Mouse (Mus musculus) spleen, postnatal 36 days (tissue): ENCODE measurements around the gene Fbxo33.
A peak's percentile ranks its signal among the peaks of the same experiment; 100 is the strongest.

Source experiments
- DNase-seq, 2 experiments: peaks; one replicate each; pipeline ENCODE4 v3.0.0; 2022; ENCODE audit warnings: low spot score in 2 of 2, mixed read lengths in 1 of 2

Fbxo33 gene

GRCm38 (mm10) chr12:59198750-59199149 is 20.8 kb downstream of the Fbxo33 start:
- no peak for DNase-seq

DNA sequence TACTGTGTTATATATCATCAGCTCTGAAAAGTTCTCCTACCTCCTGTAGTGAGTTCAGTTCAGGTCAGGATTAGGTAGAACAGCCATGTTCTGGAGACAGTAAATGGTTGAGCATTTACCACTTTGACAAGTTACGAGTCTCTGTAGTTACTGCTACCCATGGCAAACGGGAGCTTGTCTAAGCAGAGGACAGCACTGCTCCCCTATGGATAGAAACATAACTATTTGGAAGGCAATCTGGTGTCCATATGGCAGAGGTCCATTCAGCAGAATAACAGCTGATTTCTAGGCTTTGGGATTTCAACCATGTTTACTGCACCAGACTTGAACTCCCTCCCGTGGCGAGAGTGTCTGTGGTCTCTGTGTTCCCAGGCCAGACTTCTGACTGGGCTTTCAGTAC is 23.6 kb downstream of the Fbxo33 start:
- DNase-seq: no peak

- no peak for DNase-seq
These were observed 24.5 kb downstream of the Fbxo33 start for GRCm38 (mm10) chr12:59195065-59195464.

- no peak for DNase-seq
These were observed 25.1 kb downstream of the Fbxo33 start for GRCm38 (mm10) chr12:59194341-59195003.

DNA sequence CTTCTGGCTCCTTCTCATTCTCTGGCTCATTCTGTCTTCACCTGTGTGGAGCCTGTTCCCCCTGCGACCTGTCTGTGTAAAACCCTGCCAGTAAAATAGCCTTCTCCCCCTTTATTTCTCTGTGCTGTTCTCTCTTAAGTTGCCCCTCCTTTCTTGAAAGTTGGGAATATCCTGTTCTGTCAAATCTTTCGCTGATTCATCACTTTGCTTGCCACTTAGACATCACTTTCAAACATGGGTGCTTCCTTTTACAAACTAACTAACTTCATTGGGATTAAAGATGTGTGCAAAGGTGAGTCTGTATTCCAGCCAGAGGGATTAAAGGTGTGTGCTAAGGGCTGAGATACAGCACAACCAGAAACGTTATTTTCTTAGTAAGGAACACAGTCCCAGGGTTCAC is 25.9 kb downstream of the Fbxo33 start:
- no peak for DNase-seq

DNA sequence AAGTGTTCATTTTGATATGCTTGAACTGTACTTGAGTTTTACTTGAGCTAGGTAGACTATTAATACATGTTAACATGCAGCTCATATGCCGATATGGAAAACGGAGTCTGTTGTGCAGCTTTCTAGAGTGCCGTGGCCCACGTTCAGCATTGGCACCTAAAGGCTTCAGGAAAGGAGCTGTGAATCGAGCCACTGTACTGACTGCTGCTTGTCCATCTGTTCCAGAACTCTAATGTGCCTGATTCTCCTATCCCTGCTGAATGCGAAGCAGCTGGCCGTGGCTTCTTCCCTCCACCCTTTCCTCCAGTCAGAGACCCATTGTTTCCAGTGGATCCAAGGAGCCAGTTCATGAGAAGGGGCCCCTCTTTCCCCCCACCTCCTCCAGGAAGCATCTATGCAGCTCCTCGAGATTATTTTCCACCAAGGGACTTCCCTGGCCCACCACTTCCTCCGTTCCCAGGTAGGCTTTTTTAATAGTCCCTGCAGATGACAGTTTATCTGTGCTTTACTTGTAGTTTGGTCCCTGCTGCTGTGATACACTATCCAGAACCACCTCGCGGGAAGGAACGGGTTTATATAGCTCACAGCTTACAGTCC is 31.3 kb downstream of the Fbxo33 start:
- DNase-seq: no peak

DNA sequence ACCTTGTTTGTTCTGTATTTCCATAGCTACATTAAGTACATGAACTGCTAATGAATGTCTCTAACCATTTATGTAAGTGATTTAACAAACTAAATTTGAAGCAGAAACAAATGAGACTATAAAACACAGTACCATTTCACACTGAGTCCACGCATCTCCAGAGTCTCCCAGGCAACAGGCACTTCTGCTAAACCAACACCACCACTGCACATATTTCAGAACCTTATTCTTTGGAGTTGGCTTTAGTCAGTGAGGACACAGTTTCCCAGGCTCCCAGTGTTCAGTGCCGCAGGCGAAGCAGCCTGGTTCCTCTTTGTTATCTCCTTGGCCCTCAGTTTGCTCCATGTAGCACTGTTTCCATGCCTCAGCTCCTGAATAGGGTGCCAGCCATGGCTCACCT is 41.7 kb downstream of the Fbxo33 start:
- no peak for DNase-seq

- DNase-seq: no peak
These were observed 49.6 kb downstream of the Fbxo33 start for GRCm38 (mm10) chr12:59169935-59170334.

GRCm38 (mm10) chr12:59166557-59166956 is 53.0 kb downstream of the Fbxo33 start:
- no peak for DNase-seq

DNA sequence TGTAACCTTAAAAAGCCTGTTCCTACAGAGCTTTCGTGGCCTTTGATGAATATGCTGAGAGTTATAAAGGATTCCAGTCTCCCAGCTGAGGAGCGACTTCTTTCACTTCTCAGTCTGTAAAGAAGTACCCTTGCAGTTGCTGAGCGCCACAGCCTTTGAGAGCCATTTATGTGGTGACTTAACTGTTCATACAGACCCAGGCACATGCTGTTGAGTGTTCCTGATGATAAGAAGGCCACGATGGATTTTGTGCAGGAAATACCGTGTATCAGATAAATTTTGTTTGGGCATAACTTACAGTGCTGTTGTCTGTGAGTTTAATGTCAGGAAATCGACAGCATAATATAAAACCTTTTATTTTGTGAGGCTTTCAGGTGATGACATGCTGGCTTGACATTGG is 55.0 kb downstream of the Fbxo33 start:
- peak; percentile 3 to 8 for DNase-seq

- DNase-seq: peak in 1 of 2 experiments; percentile 4
These were observed 56.7 kb downstream of the Fbxo33 start for GRCm38 (mm10) chr12:59162797-59163196.

DNA sequence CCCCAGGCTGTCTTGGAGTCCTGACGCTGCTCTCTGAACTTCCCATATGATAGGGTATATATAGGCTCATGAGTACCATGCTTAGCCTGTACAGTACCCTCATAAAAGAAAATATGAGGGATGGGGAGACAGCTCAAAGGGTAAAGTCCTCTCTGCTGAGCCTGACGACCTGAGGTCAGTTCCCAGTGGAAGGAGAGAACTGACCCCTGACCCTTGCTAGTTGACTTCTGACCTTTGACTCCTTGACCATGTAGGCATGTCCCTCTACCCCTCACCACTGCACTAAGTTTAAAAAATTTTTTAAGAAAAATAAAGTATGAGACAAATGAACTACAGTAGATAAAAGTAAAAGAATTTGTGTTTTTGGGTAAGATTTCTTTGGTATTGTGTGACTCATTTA is 58.4 kb downstream of the Fbxo33 start:
- no peak for DNase-seq
